Mouse (Mus musculus): Measurements from ENCODE around the gene Aste1.
A peak's percentile ranks its signal among the peaks of the same experiment; 100 is the strongest.

The Aste1 gene

DNA sequence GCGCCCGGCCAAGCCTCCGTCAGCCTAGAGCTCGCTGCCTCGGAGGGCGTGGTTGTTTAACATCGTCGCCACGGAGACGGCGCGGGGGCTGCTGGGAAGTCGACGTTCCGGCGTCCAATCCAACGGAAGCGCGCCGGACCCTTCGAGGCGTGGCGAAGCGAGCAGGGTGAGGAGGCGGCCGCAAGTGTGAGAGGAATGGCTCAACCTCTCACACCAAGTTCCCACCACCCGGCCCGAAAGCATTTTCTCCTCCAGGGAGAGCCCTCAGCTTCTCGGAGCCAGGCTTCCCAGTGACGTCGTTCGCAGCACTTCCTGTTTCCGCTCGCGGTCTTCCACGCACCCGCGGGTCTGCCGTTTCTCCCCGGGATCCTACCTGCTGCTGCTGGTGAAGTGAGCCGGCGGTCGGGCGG is at the start of gene Aste1, which contains the start of gene Nek11:
Aste1 (plus strand) TSS at position 175 of the 410 bp plus-strand sequence.
Nek11 (minus strand) TSS at position 307 of the 410 bp plus-strand sequence.
- DNase-seq (ENCODE audit: low read depth in 2 of 2, low spot score in 2 of 2): peak; percentile 88 to 93

GRCm38 (mm10) chr9:105348242-105349031 is 46.8 kb upstream of the Aste1 start:
- DNase-seq (ENCODE audit: low read depth in 2 of 2, low spot score in 2 of 2): no peak

- DNase-seq (ENCODE audit: low read depth in 2 of 2, low spot score in 2 of 2): no peak
These were observed 46.2 kb upstream of the Aste1 start for GRCm38 (mm10) chr9:105349034-105349433.

- DNase-seq (ENCODE audit: low read depth in 2 of 2, low spot score in 2 of 2): no peak
These were observed 33.0 kb upstream of the Aste1 start for GRCm38 (mm10) chr9:105362181-105362580.

DNA sequence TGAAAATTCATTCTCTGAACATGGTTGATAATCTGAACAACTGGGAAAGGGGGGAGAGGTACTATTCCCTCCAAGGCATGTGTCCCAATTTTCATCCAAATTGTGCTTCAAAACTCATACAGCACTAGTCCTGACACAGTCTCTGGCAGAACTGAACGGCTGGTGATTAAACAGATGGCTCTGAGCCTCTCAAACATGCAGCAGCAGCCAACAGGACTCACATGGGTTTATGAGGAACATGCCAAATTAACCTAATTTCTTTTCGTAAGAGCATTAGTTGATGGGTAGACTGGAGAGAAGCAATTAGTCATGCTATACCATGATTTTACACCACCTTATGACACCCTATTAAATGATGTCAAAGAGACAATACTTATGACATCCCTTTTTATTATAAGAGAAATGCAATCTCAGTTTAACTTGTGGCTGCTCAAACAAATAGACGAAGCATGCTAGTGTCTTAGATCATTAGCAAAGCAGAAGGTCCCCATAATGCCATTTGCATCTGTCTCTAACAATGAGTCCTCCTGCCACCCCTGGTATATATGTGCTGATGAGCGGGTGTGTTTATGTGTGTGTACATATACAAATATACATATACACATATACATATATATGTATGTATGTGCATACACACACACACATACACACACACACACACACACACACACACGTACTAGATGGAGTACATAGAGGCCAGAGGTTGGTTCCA is 31.5 kb upstream of the Aste1 start:
- DNase-seq (ENCODE audit: low read depth in 2 of 2, low spot score in 2 of 2): no peak

DNA sequence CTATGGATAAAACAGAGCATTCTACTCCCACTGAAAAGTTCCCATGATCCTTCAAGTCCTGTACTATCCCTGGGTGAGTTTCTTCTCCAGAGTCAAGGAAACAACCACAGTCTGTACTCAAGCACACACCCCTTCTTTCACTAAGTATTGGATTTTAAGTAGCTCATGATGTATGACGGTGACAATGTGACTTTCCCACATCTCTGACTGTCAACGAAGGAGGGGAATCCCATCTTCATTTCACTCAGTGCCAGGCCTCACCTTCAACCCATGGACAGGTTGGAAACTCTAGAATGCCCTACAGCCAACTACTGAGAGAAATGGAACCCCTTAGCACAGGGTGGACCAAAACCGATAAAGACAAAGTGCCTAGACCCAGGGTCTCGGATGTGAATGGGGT is 29.0 kb upstream of the Aste1 start:
- DNase-seq (ENCODE audit: low read depth in 2 of 2, low spot score in 2 of 2): no peak

GRCm38 (mm10) chr9:105368605-105369004 is 26.6 kb upstream of the Aste1 start:
- DNase-seq (ENCODE audit: low read depth in 2 of 2, low spot score in 2 of 2): no peak

GRCm38 (mm10) chr9:105374361-105374760 is 20.8 kb upstream of the Aste1 start:
- no peak for DNase-seq (ENCODE audit: low read depth in 2 of 2, low spot score in 2 of 2)

DNA sequence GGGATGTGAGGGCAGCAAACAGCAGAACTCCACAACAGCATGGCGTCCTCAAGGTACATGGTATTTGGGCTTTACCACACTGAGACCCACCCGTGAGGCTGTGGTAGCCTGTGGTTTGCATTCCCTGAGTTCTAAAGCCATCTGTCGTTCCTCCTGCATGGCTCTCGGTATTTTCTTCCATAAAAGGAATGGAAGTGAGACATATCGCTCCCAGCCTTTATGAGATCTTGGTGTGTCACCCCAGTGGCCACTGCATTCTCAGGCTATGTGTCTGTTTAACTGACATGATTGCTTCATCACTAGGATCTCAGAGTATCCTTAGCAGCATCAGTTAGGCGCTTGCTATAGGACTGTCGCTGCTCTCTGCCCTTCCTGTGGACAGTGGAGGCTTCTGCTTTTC is 18.8 kb upstream of the Aste1 start:
- DNase-seq (ENCODE audit: low read depth in 2 of 2, low spot score in 2 of 2): no peak

GRCm38 (mm10) chr9:105376954-105377530 is 18.1 kb upstream of the Aste1 start:
- no peak for DNase-seq (ENCODE audit: low read depth in 2 of 2, low spot score in 2 of 2)

GRCm38 (mm10) chr9:105377622-105378021 is 17.6 kb upstream of the Aste1 start:
- no peak for DNase-seq (ENCODE audit: low read depth in 2 of 2, low spot score in 2 of 2)

DNA sequence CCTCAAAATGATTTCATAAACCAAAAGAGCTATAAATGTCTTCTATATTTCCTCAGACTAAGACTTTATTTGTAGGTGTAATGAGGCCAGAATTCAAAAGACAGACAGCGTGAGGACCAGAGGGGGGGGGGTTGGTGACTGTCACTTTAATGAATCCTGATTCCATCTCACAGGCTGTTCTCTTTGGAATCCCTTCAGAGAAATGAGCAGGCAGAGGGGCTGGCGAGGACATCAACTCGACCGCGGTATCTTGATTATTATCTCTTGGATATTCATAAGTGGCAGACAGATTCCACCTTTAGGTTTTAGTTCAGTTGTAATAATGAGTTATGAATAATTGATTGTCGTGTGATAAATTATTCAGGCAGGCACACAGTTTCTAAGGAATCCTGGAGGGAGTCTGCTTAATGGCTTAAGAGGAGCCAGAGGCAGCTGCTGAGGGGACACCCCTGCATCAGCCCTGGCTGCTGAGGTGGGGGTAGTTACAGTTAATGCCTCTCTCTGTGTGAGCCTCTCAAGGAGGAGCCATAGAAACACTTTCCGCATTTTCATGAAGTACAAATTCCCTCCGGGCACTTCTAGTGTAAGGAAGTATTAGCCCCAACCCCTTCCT is 15.6 kb upstream of the Aste1 start:
- DNase-seq (ENCODE audit: low read depth in 2 of 2, low spot score in 2 of 2): no peak

GRCm38 (mm10) chr9:105387403-105387802 is 7.8 kb upstream of the Aste1 start:
- no peak for DNase-seq (ENCODE audit: low read depth in 2 of 2, low spot score in 2 of 2)

DNA sequence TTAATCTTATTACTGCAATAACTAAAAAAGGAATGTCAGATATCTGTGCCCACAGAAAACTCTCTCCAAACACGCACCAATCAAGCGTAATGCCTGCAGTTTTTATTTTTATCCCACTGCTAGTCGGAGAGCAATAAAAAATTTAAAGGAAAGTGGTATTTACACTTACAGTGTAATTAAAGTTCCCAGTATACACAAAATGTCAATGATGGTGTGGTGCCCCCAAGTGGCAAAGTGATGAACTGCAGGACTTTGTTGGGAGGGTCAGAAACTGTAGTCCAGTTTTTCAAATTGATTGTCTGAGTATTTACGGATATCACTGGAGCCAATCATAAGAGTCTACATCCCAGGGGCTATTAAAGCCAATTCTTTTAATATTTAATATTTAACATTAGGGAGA is 5.9 kb upstream of the Aste1 start:
- peak; percentile 60 to 66 for DNase-seq (ENCODE audit: low read depth in 2 of 2, low spot score in 2 of 2)

GRCm38 (mm10) chr9:105390616-105391015 is 4.6 kb upstream of the Aste1 start:
- no peak for DNase-seq (ENCODE audit: low read depth in 2 of 2, low spot score in 2 of 2)

- no peak for DNase-seq (ENCODE audit: low read depth in 2 of 2, low spot score in 2 of 2)
These were observed 472 bp upstream of the Aste1 start for GRCm38 (mm10) chr9:105394720-105395119.

- DNase-seq (ENCODE audit: low read depth in 2 of 2, low spot score in 2 of 2): no peak
These were observed 13.4 kb downstream of the Aste1 start for GRCm38 (mm10) chr9:105408549-105408948.

GRCm38 (mm10) chr9:105459032-105459431 is 63.8 kb downstream of the Aste1 start:
- DNase-seq (ENCODE audit: low read depth in 2 of 2, low spot score in 2 of 2): no peak

DNA sequence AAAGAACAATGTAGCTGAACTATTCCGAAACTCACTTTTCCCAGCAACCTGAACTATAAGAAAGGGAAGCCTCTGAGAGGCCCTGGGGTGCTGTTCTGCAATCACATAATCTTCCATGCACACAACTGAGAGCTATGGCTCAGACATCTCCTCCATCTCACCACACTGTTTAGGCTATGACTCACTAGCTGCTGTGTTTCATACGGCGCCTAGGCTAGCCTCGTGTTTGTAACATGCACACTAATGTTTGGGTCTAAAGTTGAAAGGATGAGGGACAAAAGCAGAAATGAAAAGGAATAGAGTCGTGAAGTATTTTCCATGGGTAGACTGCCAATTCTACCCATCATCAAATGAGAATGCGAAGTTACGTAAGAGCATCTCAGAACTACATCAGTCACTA is 66.3 kb downstream of the Aste1 start:
- DNase-seq (ENCODE audit: low read depth in 2 of 2, low spot score in 2 of 2): no peak

Measured in CD8-positive naive resting alpha-beta T cell, adult 2 months (primary cell).